Mouse (Mus musculus): ENCODE measurements around the gene Slc16a9.

The Slc16a9 gene

DNA sequence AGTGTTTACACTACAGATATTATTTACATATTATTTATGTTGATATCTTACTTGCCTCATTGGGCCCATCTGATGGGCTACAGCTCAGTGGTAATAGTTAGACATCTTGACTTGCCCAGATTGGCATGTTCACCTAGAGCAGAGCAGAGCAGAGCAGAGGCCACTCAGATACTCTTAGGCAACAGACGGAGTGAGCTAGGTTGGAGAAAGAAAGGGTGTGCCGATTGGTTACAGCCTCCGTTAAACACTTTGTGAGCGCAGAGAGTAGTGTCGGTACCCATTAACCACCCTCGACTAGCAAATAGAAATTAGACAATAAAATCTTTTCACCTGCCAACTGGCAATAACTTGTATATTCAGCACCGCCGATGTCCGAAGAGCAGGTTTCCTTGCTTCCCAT is 1.2 kb downstream of the Slc16a9 start:
- DNase-seq (ENCODE audit: low read depth in 2 of 2, low spot score in 2 of 2): no peak

DNA sequence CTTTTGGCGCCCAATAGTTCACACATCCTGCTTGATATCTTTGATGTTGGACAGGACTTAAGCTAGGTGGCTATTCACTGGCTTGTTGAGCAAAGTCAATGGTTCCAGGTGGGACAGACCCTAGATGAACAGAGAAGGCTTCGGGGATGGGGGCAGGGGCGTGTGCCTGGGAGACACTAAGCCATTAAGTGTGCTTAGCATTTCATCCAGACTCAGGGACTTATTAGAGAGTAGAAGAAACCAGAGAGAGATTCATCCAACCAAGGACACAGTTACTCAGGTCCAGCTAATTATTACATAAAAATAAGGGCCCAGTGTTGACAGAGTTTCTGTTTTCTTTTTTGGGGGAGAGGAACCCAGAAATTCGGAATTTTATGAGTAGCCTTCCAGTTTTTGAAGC is 5.5 kb downstream of the Slc16a9 start:
- no peak for DNase-seq (ENCODE audit: low read depth in 2 of 2, low spot score in 2 of 2)

DNA sequence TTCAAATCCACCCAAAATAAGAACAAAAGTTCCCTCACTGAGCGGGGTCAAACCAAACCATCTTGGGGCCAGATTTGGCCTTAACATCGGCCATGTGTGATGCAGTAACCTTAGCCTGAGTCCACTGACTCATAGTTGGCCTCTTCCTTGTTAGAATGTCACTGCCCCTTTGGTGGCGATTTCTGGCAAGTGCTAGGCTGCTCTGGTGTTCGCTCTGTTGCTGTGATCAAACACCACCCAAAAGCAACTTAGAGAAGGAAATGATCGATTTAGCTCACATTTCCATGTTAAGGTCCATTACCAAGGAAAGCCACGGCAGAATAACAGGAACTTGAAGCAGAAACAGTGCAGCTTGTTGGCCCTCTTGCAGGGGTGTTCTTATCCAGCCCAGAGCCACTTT is 5.9 kb downstream of the Slc16a9 start:
- no peak for DNase-seq (ENCODE audit: low read depth in 2 of 2, low spot score in 2 of 2)

DNA sequence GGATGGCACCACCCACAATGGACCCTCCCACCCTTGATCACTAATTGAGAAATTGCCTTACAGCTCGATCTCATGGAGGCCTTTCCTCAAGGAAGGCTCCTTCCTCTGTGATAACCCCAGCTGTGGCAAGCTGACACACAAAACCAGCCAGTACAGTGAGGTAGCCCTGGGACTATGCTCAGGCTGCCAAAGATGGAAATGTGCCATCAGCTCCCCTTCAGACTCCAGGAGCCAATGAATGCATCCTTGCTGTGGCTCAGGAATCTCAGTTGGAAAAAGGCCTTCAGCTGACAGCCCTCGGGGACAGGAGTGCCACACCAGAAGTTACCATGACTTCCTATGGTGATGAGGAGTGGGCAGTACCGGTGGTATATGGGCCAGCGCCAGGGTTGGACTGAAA is 9.8 kb downstream of the Slc16a9 start:
- DNase-seq (ENCODE audit: low read depth in 2 of 2, low spot score in 2 of 2): no peak

DNA sequence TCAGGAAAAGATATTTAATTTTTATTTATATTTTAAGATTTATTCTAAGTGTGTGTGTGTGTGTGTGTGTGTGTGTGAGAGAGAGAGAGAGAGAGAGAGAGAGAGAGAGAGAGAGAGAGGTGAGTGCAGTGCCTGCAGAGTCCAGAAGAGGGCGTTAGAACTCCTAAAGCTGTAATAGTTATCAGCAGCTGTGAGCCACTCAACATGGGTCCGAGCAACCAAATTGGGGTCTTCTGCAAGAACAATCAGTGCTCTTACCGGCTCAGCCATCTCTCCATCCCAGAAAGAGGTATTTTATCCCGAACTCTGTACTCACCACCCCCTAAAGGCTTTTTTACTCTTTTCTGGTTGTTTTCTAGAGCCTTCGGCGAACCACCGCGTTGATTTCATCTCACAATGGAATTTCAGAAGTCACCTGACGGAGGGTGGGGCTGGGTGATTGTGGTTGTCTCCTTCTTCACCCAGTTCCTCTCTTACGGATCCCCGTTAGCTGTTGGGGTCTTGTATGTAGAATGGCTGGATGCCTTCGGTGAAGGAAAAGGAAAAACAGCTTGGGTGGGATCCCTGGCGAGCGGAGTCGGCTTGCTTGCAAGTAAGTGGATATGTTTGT is 10.8 kb downstream of the Slc16a9 start:
- no peak for DNase-seq (ENCODE audit: low read depth in 2 of 2, low spot score in 2 of 2)

DNA sequence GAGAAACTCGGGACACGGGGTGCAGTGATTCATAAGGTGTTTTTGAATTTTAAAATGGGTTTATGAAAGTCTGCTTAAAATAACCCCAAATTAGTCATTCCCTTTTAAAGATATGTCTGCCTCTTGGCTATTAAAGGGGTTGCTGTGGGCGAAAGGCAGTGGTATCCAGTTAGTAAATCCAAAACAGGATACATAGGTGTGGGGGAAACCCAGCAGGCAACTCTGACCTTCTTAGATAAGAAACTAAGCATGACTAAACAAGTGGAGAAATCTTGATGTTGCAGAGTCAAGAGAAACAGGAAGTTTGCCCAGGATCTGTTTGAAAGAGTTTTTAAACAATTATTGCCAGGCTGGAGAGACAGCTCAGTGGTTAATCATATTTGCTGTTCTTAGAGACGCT is 12.1 kb downstream of the Slc16a9 start:
- no peak for DNase-seq (ENCODE audit: low read depth in 2 of 2, low spot score in 2 of 2)

DNA sequence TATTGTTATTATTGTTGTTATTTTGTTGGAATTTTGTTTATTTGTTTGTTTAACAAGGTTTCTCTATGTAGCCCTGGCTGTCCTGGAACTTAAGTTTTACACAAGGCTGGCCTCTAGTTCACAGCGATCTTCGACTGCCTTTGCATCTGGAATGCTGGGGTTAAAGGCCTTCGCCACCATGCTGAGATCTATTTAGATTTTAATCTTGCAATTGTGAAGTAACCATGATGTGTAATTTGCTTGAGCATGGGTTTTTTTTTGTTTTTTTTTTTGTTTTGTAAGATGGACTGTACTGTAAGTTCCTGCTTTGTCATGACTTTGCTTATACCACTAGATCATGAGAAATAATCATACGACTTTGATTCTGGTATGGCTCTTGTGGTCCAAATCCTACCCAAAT is 16.0 kb downstream of the Slc16a9 start:
- no peak for DNase-seq (ENCODE audit: low read depth in 2 of 2, low spot score in 2 of 2)

DNA sequence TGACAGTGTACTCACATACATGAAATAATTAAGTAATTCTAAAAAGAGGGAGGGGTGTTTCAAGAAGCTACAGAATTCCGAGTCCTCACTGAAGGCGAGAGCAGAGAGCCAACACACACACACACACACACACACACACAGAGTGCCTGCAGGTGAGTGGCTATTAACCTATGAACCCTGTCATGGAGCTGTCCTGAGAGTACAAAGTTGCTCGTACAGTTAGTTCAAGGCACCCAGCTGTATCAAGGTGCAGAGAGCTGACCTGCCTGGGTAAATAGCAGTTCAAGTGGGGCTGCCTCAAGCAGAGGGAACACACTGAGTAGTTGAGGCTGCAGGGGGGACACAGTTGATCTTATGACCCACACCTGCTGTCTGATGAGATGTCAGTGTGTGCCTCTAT is 17.2 kb downstream of the Slc16a9 start:
- no peak for DNase-seq (ENCODE audit: low read depth in 2 of 2, low spot score in 2 of 2)

DNA sequence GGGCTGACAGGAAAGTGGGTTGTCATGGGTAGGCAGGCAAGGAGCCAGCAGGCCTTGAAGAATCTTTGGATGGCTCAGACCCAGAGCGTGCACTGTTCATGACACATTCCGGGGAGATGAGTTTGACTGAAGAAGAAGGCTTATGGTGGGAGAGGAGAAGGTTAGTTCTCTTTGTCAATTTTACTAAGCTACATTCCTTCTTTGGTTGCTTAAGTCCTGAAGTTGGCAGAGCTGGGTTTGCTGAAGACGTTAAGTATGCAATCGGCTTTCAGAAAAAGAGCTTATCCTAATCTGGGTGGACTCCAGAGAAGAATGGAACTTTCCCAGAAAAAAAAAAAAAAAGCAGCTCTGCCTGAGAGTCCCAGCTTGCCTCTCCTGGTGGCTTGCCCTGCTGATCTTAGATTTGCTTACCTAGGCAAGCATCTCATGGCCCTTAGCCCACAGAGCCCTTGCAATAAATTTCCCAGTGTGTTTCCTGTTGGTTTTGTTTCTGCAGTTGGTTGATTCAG is 18.8 kb downstream of the Slc16a9 start:
- no peak for DNase-seq (ENCODE audit: low read depth in 2 of 2, low spot score in 2 of 2)

DNA sequence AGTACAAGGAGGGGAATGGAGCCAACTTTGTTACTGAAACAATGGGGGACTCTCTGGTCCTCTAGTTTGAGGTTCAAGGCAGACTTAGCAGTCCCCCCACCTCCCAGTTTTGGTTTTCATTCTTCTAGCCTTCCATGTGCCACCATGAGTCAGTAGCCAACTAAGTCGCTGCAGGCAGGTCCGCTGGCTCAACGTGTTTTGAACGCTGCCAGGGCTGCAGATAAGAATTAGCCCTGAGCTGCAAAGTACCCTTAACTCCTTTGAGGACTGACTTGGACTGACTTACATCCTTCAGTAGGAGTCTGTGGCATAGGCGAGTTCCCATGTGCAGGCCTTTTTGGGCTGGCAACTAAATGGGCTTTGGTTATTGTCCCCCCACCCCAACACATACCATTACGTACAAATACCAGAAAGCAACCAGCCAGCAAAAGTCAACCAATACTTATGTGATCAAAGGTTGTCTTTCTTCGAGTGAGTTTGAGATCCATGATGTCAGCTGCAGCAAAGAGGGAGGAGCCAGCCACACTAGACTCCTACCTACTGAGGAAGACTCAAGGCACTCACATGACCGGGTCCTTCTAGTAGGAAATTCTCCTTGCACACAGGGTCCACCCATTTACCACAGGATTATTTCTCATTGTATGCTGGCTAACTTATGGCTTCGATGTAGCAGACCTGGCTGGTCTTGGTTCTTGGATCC is 19.6 kb downstream of the Slc16a9 start:
- no peak for DNase-seq (ENCODE audit: low read depth in 2 of 2, low spot score in 2 of 2)

DNA sequence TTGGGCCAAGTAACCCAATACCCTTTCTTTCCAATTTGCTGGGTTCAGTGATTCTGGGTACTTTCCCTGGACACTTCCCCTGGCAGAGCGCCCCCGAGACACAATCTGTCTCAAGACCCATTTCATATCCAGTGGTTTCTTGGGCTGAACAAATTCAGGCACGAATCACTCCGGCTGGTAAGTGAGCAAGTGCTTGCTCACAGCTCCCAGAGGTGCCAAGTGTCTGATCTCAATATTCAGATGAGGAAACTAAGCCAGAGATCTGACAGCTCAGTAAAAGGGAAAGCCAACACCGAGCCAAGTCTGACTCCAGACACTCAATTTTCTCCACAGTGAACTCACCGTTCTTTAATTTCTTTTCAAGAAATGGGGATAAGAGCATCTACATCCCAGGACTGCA is 21.6 kb downstream of the Slc16a9 start:
- DNase-seq (ENCODE audit: low read depth in 2 of 2, low spot score in 2 of 2): no peak

DNA sequence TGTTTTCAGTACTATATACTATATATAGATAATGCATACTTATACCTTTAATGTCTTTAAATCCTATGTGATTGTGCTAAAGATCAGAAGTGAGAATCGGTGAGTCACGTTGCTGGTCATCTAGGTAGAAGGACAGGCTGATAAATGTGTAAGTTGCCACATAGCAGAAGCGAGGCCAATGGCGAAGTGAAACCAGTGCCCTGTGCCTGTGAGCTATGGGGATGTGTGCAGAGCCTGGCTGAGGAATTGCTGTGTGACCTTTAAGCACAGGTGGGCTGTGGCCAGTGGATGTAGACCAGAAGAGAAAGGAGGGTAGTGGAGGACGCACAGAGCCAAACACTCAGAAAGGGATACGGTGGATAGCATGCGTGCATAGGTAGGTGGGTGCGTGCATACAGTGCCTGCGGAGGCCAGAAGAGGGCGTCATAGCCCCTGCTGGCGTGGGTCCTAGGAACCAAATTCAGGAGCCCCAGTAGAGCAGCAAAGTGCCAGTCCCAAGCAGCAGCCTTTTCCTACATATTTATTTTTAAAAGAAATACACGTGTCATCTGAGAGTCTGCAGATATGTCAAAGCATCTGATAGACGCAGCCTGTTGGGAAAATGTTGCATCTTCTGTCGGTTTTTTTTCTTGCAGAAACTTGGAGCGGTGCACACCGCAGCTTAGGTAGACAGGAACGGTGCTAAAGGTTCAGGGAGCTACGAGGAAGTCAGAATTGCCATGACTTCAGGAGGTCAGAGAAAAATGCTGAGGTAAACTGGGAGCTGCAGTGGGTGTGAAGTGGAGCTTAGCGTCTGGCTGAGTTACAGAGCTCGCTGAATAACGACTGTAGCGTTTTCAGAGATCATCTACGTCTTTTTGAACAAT is 23.9 kb downstream of the Slc16a9 start:
- no peak for DNase-seq (ENCODE audit: low read depth in 2 of 2, low spot score in 2 of 2)

DNA sequence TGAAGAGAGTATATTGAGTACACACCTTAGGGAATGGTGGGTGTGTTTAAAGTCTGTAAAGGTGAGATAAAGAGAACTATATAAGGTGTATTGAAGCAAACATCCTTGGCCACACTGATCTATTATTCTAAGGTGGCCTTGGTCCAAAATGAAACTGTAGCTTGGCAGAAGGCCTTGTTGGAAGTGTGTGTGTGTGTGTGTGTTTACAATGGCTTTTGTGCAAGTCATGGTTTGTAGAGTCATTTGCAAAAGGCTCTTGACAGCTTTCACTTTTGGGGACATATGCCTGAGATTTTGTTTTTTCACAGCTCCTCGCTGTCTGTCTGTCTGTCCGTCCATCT is 24.5 kb downstream of the Slc16a9 start:
- no peak for DNase-seq (ENCODE audit: low read depth in 2 of 2, low spot score in 2 of 2)

DNA sequence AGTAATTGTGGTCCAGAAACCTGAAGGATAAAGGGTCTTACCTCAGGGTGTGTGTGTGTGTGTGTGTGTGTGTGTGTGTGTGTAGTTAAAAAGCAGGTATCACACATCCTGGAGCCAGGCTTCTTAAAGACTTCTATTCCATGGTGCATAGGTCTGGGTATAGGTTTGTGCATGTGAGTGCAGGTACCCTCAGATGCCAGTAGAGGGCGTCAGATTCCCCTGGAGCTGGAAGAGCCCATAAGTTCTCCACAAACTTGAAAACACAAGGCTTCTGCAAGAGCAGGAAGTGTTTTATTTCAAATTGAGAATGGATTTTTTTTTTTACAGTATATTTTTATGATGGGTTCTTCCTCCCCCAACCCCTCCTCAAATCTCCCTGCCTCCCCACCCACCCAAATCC is 31.8 kb downstream of the Slc16a9 start:
- no peak for DNase-seq (ENCODE audit: low read depth in 2 of 2, low spot score in 2 of 2)

DNA sequence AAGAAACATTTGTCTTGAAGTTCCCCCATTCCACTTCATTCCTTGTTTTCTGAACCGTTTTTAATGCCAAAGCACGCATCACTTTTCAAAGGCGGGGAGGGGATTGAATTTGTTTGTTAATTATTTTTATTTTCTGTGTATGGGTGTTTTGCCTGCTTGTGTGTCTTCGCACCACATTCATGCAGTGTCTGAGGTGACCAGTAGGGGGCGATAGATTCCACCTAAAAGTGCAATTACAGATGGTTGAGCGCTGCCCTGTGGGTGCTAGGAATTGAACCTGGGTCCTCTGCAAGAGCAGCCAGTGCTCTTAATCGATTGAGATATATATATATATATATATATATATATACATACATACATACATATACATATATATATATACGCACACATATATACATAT is 34.4 kb downstream of the Slc16a9 start:
- no peak for DNase-seq (ENCODE audit: low read depth in 2 of 2, low spot score in 2 of 2)

DNA sequence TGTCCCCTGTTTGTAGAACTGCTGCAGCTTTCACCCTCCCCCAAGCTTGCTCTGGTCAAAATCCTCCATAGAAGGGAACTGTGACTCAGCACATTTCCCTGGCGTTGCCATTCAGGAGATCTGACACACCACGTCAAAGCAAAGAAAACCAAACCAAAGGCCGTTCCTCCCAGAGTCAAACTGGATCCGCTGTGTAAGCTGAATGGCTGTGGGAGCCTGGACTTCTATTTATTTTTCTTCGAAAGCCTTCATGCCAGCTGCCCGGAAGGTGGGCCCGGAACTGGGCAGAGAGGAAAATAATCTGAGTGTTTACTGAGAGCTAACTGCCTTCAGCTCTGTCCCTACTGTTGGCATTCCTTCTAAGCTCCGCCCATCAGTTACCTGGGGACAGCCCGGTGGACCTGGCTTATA is 42.9 kb downstream of the Slc16a9 start:
- DNase-seq (ENCODE audit: low read depth in 2 of 2, low spot score in 2 of 2): no peak

DNA sequence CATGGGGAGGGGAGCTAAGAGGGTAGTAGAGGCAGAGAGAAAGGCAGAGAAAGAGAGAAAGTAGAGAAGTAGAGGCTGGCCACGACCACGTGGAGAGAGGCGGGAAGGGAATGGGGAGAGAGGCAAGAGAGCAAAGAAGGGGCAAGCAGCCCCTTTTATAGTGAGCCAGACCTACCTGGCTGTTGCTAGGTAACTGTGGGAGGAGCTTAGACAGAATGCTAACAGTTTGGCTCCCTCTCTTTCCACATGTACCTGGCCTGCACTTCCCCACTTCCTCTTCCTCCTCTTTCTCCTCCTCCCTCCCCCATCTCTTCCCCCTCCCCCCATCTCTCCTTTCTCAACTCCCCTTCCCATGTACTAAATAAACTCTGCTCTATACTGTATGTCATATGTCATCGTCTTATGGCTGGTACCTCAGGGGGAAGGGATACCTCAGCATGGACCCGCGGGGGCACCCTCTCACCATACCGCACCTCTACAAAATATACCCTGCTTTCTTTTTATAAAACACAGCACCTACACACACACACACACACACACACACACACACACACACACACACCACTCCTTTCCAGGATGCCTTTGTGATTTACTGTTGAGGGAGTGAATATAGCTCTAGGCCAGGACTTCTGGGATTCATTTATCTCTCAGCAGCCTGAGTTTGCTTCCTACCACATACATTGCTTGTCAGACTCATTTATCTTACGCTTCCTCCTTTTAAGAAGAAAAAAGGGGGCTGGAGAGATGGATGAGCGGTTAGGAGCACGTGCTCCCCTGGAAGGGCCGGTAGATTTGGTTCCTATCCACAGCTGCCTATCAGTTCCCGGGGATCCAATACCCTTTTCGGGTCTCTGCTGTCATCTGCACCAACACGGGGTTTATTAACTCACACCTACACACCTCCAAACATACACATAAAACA is 43.8 kb downstream of the Slc16a9 start:
- no peak for DNase-seq (ENCODE audit: low read depth in 2 of 2, low spot score in 2 of 2)

DNA sequence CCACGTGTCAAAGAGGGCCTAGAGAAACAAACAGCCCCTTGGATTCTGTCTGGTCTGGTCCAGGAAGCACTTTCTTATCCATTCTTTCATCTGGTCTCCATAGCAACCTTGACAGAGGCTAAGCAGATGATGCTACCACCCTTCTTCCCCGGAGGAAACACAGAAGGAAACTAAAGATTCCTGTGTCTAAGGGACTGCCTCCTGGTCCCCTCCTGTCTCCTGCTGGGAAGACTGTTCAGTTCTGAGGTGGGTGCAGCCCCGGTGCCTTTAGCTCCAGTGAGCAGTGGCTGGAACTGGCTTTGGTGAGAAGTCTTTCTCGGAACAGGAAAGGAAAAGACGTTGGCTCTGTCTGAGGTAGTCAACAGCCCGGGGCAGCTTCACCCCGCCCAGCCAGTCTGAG is 47.1 kb downstream of the Slc16a9 start:
- DNase-seq (ENCODE audit: low read depth in 2 of 2, low spot score in 2 of 2): no peak

DNA sequence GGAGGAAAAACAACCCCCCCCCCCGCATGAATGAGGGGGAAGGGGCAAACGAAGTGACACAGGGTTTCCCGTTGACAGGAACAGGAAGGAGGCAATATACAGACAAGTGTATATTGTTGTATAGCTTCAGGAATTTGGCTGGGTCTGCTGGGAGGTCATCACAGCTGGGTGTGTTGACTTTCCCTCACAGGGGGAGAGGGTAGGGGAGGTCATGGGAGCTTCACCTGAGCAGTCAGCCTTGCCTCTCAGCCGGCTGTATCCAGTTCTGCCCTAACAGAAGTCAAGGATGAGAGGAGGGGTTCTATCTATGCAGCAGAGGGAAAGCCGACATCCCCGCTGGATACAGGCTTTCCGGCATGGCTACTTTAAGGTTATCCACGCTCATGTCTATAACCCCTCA is 49.2 kb downstream of the Slc16a9 start:
- DNase-seq (ENCODE audit: low read depth in 2 of 2, low spot score in 2 of 2): no peak

DNA sequence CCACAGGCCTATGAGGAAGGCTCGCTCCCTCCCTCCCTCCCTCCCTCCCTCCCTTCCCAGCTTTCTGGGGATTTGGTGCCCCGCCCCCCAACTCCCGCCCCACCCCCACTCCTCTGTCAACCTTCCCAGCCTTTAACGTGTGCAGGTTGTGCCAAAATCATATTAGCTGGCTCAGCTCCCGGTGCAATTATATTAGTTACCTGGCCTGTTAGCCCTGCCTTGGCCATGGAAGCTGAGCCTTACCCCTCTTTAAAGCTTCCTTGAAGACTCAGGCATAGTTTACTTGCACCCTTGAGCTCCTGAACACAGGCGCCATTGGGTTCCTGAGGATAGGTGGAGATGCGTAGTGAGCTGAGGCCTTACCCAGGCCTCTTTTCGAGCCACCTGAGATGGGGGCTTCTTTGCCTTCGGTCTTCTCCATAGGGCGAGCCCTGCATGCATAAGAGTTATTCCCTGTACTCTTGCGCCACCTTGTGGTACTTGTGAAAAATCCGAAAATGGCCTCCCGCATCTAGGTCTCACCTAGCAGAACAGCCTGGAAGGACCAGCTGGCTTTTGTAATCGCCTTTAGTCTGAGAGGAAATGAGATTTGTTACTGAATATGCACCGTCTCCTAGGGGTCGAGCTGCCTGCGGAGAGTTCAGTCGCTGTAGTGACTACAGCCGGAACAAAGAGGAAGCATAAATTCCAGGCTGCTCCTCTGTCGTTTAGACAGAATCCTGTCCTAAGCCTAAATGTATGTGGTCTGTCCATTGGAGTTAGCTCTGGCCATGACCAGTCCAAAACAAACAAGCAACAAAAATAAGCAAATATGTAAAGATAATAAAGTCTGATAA is 51.8 kb downstream of the Slc16a9 start:
- DNase-seq (ENCODE audit: low read depth in 2 of 2, low spot score in 2 of 2): peak; percentile 16 to 36
